Mouse (Mus musculus): ENCODE measurements at regions not wholly inside any gene's neighbourhood (a gene's known extent, or its start where the extent isn't known, plus 50 kb on each side); places are given as distances from the start of the nearest gene placed in this dataset.

GRCm38 (mm10) chr7:65588197-65588596 is 56.5 kb upstream of the Tarsl2 start:
- DNase-seq, result peak in 1 of 2 experiments; percentile 27

- no peak for DNase-seq
Observed at GRCm38 (mm10) chr7:65586429-65586828, 58.3 kb upstream of the Tarsl2 start.

- DNase-seq, result no peak
Observed at GRCm38 (mm10) chr7:65585251-65585650, 57.7 kb upstream of the Tjp1 start.

GRCm38 (mm10) chr7:65580938-65581534 is 53.5 kb upstream of the Tjp1 start:
- no peak for DNase-seq
